Mouse (Mus musculus) layer of hippocampus, adult 11-12 months (tissue): ENCODE results near the gene Ticam1.

ENCODE experiments used
- DNase-seq: peaks from one replicate; pipeline ENCODE4 v3.0.0; 2022; ENCODE audit warnings: low spot score

Ticam1 gene

DNA sequence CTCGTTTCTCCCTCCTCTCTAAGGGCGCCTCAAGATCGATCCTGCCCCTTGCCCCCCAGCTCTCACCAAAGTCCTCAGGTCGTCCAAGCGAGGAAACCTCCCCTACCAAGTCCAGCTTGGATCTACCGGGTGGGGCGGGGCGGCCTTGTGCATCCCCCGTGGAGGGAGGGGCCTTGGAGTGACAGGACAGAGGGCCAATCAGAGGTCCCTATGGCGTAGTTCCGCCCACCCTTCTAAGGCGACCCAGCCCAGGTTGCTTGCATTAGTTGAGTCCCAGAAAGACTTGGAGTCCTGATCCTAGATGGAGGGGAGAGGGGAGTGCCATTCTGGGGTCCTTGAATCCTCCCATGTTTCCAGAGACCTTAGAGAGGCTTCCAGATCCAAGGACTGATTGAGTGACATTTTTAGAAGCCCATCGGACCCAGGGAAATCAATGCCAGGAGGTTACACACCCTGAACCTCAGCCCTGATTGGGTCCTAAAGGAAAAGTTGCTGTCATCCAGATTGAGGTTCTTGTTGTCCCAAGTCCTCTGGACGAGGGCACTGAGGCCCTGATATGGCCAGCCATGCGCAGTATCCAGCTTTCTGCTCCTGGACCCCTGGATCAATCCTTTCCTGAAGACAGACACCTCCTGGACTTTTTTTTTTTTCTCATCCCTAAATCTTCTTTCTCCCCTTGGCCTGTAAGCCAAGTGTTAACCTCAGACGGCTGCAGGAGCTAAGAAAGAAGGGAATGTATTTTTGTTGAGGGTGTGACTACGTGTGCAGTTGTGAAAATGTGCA, 14.0 kb upstream of the Ticam1 start:
- peak; percentile 85 for DNase-seq

DNA sequence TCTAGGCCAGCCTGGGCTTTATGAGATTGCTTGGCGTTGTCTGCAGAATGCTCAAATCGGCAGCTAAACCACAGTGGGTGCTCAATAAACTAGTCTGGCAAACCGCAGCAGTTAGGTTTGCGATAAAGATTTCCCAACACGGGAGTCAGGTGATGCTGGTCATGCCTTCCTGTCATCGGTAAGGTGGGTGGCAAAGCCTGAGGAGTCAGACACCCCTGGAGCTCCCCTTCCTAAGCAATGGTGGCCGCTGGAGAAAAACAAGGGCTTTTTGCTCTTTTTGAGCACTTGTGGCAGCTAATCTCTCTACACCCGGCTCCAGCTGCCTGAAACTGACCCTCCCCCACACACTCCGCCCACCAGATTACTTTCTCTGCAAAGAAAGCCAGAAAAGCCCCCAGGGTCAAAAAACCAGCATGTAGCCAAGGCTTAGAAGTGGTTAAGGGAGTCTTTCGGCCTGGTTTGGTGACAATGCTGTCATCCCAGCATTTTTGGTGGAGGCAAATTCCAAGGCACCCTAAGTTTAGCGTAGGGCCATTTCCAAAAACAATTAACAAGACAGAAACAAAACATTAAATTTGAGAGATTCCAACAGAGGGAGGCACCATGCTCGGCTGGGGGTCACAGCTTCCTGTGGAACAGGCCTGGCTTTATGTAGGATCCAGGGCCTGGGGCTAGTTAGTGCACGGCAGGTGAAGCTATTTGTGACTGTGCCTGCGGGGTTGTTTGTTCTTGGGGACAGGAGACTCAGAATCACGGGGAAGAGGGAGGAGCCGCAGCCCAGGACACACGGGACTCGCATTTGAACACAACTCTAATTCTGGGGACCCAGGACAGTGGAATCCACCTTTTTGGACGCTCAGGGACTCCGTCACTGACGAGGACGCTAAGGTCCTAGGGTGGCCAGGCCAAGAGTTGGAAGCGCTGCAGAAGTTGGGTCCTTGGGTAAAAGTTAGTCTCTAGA, 13.1 kb upstream of the Ticam1 start:
- no peak for DNase-seq

DNA sequence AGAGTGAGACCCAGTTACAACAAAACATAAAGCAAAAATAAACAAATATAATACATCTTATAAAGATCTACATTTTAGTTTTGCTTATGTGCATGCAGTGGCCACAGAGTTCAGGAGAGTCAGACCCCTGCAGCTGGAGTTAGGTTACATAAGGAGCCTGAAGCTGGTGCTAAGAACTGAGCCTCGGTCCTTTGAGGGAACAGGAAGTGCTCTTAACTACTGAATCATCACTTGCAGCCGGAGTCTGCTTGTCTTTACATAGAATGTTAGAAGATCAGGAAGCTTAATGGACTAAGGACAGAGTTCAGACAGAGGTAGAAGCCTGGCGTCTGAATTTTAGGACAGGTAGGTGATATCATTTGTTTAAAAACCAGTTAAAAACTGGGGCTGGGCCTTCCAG, 12.3 kb upstream of the Ticam1 start:
- no peak for DNase-seq

DNA sequence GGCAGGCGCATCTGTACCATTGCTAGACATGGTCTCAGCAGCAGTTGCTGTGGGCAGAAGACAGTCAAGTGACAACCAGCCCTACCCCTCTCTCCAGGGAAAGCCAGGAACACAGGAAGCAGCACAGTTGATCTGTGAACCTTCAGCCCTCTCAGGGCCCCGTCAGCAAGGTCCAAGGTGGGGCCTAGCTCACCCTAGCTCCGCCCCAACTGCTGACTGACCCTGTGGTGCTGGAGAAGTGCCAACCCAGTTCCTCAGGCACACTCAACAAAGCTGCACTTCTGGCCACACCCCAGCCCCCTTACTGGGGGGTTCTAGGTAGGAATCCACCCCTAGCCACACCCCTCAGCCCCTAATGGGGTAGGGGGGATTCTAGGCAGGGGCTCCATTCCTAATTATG, 11.2 kb upstream of the Ticam1 start:
- no peak for DNase-seq

DNA sequence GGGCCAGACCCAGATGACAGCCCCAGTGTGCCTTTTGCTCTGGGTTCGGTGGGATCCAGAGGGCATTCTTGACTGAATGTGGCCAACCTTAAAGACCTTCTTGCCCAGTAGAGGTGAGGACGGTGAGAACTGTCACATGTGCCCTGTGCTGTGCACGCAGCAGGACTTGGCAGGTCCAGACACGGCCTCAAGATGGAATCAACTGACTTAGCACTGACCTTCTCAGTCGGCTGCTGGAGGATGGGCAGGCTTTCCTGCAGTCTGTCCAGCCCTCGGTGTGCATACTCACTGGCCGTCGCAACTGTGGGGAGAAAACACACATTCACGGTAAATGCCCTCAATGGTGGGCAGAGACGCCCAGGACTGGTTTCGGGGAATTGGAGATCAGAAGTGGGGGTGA, 9.4 kb upstream of the Ticam1 start:
- DNase-seq = no peak

DNA sequence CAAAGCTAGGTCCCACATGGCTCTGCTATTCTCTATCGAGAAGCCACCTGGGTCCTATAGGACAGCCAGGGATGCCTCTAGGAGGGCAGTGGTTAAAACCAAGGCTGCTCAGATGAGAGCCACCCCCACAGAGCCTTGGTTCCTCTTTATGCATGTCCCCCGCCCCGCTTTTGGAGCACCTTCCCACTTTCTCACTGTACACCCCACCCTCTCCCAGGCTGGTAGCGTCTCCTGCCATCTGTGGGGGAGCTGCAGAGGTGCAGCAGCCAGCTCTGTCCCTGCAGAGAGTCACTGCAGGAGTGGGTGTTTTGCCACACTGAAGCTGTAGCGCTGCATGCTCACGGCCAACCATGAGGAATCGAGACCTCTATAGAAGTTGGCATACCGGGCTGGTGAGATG, 6.7 kb upstream of the Ticam1 start:
- DNase-seq = no peak

DNA sequence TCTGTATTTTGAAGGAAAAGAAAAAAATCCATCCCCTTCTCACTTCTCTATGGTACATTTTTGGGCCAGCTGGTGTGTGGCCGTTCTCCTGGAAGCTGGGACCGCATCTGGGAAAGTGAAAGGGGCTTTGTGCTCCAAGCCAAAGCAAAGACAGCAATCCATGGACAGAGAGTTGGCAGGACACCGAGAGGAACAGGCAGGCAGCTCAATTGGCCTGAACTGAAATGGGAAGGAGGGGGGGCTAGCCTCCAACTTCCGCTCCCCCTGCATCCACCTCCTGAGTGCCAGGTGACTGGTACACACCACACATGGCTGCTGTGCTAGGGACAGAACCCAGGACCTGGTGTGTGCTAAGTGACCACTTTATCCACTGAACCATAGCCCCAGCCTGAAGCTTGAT, 6.2 kb upstream of the Ticam1 start:
- DNase-seq = no peak

DNA sequence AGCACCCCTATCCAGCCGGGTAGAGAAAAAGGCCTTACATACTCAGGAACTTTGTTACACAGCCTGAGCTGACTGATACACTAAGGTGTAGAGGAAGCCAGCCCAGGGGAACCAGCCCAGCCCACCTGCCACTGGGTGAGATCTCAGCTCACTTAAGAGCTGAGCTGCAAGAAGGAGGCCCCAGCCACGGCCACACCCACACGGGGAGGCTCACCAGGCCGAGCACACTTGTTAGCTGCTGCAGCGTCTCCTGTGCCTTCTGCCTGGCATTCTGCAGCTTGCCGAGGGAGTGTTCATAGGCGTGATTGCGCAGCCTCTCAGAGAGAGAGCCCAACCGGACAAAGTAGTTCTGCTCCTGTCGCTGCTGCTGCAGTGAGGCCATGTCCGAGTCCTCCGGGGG, 4.6 kb upstream of the Ticam1 start:
- DNase-seq = no peak

DNA sequence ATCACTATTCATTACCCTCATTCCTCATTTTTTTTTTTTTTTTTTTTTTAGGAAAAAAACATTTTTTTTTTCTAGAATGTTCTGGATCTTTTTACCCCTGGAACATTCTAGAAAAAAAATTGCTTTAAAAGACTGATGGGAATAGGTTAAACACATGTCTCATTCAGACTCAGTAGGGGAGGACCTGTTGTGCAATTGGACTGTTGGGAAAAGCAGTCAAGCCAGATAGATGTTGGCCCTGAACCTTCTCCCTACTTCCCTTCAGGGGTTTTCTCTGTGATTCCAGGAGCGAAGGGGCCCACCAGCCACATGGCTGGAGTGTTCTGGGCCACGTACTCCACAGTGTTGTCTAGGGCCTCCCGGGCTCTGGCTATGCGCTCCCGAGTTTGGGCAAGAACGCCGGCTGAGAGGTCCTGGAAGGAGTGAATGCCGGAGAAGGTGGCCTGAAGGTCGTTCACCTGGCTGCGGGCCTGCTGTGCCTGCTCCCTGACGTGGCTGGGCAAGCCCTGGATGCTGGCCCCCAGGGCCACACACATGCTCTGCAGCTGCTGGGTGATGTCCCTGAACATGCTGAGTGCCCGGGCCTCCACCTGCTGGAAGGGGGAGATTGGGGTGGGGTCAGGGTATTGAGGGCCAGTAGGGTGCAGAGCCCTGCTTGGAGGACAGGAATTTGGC, 3.0 kb upstream of the Ticam1 start:
- no peak for DNase-seq

DNA sequence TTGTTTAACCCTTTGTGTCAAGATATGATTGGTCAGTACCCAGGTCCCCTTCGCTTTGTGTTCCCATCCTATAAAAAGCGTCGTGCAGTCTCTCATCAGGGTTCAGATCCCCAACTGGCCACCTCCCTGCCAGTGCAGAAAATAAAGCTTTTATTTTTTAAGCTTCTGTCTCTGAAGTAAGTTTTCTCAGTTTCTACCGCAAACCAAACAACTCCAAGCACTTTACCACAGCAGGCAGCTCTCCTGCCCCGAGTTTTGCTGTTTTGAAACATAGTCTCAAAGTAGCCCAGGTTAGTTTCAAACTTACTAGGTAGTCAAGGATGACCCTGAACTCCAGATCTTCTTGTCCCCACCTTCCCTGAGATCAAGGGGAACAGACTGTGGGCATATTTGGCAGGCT, 1.8 kb upstream of the Ticam1 start:
- no peak for DNase-seq

DNA sequence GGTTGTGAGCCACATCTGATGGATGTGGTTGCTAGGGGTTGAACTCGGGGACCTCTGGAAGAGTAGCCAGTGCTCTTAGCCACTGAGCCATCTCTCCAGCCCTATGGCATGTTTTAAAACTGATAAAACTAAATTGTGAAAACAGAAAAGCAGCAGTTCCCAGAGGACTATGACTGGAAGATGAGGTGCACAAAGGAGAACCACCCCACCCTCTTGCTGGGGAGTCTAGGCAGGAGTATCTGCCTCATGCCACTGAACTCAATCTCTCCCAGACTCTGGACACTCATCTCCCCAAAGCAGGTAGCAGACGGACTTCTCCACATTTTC, 944 bp upstream of the Ticam1 start:
- no peak for DNase-seq

DNA sequence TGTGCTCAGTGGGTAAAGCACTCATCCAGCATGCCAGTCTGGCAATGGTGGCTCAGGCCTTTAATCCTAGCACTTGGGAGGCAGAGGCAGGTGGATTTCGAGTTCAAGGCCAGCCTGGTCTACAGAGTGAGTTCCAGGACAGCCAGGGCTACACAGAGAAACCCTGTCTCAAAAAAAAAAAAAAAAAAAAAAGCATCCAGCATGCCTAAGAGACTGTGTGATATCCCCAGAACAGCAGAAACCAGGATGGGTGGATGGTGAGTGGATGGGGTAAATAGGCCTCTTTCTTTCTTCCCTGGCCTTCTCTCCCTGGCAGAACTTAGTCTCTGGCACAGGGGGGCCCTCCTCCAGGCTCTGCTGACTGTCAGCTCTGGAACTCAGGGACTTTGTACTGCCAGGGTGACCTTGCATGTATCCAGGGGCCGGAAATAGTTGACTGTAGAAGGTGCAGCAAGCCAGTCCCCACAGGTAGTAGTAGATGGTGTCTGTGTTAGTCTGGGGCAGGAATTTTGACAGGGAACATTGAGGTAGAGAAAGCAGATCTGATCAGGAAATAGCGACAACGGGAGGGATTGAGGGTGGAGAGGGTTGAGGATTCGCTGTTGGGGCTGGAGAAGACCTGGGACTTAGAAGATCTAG, 625 bp downstream of the Ticam1 start:
- no peak for DNase-seq

DNA sequence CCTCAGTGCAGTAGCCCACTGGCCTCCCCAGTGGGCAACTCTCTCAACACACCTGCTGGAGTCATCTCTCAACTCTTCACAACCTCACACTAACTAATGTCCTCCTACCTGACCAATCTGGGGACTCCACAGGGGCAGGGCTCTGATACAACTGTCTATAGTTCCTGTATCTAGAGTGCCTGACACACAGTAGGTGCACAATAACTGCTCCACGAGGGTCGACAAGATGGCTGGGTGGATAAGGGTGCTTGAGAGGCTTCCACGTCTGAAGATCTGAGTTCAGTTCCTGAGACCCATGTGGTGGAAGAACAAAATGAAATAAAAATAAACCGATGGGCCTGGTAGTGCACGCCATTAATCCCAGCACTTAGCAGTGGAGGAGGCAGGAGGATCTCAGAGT, 2.6 kb downstream of the Ticam1 start:
- DNase-seq = no peak

DNA sequence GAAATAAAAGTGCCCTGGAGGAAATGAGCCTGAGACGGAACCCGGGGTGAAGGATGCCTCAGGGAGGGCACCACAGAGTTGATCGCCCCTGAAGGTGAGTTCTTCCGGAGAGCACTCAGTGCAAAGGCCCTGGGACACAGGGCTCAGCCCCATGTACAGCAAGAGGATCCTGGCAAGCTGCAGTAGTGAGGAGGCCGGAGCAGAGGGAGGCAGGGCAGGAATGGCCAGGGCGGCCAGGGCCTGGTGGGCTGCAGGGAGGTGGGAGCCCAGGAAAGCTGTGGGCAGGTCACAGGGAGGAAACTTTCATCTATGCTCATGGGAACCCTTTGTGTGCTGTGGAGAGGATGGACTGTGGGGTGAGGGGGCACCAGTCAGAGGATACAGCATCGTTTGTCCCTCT, 3.1 kb downstream of the Ticam1 start:
- DNase-seq = no peak

DNA sequence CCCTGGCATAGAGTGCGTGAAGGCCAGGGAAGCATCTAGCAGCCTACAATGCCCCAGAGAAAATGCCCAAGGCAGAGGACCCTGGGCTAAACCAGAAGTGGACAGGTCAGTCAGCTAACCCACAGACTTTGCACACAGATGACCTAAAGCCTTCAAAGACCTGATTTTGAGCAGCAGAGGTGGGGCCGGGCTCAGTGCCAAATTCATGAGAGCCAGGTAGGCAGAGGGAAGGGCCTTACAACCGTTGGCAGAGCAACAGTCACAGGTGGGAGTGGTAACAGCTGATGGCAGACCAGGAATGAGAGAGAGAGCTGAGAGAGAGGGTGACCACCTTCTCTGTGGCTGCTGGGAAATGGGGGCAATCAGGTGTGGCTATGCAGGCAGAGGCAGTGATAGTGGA, 3.9 kb downstream of the Ticam1 start:
- DNase-seq = no peak

DNA sequence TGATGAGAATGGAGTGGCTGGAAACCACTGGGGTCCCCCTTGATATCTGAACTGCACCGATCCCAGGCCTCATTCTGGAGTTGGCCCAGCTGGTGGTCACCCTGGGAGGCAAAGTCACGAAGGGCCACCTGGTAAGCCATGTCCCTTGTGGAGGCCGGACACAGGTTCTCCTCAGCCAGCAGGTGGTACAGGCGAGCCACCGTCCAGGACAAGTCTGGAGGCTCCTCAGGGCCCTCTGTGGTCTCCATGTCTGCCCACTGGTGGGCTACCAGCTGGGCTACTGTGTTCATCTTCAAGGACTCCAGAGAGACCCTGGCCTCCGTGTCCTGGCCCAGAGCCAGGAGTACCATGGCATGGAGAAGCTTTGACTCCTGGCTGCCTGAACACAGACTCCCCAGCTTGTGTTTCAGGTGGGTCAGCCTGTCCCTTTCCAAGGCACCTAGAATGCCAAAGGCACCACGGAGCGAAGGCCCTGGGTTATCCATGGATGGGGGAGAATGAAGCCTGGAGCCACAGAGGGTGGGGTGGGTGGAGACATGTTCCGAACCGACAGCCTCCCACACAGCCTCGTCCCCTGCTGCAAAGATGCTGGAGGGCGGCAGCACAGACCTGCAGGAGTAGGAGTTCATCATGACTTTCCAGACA, 4.9 kb downstream of the Ticam1 start:
- no peak for DNase-seq

DNA sequence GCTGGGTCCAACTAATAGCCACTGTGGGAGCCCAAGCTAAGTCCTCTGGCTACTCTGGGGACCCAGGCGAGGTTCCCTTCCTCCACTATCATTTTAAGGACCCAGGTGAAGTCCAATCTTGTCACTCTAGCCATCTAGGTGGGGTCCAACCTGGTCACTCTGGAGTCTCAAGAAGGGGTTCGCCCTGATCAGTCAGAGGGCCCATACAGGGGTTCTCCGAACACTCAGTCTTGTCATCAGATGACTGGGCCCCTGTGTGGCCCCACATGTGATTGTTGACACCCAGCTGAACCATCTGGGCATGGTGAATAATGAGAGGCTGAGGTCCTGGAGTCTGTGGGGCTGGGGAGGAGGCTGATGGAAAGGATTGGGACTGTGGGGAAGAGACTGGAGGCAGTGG, 6.8 kb downstream of the Ticam1 start:
- DNase-seq = no peak

DNA sequence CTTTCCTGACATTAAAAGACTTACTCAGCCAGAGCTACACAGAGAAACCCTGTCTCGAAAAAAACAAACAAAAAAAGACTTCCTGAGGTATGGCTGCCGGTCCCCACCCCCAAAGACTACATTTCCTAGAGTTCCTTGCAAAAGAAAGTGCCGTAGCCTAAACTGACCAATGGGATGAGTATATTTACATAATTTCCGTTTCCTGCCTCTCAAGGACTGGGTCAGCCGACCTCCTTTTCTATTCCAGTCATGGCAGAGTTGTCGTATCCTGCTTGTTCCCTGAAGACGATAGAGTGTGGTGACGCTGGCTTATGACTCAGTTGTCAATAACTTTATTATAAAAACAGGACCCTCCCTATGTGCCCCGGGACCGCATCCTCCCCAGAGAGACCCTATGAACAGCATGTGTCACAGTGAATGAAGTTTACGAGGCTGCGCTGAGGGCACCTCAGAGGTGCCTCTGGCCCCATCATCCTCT, 7.4 kb downstream of the Ticam1 start:
- DNase-seq = peak; percentile 77

DNA sequence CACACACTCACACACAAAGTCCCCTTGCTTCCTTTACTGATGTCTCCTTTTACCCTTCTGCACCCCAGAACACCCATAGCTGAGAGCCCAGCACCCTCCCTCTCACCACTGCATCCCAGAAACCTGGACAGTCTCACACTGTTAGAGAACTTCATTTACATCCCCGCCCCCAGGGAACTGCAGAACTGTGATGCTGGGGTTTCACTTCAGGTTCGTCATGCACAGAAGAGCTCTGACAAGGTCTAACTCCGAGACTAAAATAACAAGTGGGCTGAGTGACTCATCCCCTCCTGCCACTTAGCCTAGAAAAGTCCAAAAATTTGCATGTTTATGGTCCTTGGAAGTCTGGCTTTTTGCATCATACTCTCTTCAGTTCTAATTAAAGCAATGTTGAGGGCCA, 10.3 kb downstream of the Ticam1 start:
- DNase-seq = peak; percentile 78

DNA sequence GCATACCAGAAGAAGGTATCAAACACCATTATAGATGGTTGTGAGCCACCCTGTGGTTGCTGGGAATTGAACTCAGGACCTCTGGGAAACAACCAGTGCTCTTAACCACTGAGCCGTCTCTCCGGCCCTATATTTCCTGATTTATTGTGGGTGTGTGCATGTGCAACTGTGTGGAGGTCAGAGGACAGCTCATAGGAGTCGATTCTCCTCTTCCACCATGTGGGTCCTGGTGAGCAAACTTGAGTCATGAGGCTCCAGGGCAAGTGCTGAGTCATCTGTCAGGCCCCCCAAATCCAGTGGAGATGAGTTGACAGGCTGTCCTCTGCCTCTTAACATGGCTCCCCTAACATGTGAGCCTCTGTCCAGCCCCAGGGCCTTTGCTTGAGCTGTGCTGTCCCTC, 10.7 kb downstream of the Ticam1 start:
- no peak for DNase-seq

DNA sequence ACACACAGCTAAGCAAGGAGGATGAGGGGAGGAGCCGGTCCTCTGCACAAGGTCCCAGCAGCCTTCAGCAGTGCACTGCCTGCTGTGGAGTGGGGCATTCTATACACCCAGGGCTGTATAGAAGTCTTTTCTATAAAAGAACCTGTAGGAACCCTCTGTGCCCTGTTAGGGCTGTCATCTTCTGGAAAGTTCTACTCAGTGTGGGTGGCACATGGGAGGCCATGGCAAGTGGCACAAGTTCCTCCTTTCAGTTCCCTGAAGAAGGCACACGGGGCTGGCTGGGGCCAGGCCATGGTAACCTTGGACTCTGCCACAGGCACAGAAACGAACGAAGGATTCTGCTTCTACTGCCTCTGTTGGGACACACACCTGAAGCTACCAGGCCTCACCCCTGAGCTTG, 11.6 kb downstream of the Ticam1 start:
- peak; percentile 51 for DNase-seq

DNA sequence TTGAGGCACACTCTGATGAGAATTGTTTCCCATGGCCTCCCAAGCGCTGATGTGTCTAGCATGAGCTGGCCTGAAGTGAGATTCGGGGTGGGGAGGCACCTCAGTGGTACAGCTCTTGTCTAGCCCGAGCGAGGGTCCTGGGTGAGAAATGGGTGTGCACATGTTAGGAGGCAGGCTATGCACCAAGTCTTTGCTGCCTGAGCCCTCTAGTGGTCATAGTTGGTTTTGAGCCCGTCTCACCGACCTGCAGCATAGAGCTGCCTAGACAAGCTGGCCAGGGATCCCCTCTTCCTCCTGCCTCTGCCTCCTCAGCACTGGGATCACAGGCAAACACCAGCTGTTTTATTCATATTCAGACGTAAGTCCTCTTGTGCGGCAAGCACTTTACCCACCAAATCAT, 12.6 kb downstream of the Ticam1 start:
- peak; percentile 89 for DNase-seq
